Mouse (Mus musculus) left cerebral cortex, postnatal 10 days (tissue): ENCODE measurements around the gene Stk40. TPM values are rescaled to one million over a fixed set of nuclear protein-coding genes. Genes with fewer than 3 reads are reported as not detected.

Experiments
- DNase-seq, 2 experiments: peaks; one replicate each; pipeline ENCODE4 v3.0.0; 2021 to 2022; ENCODE audit warnings: low spot score in 2 of 2, mixed read lengths in 1 of 2; ENCODE audit errors: extremely low spot score in 1 of 2
- intact Hi-C: fragments of 180-260 bp; cut with DNase I; formaldehyde crosslinking; loops from one replicate; pipeline ENCODE4 v1.15.1; 2025
- total RNA-seq, 2 experiments: library from RNA; stranded (reverse); gene quantifications; 2 replicates each; pipeline ENCODE4 v1.2.3; 2021

Stk40 gene
- total RNA-seq = 10 to 100 TPM; 18.6 to 25.9 TPM

DNA sequence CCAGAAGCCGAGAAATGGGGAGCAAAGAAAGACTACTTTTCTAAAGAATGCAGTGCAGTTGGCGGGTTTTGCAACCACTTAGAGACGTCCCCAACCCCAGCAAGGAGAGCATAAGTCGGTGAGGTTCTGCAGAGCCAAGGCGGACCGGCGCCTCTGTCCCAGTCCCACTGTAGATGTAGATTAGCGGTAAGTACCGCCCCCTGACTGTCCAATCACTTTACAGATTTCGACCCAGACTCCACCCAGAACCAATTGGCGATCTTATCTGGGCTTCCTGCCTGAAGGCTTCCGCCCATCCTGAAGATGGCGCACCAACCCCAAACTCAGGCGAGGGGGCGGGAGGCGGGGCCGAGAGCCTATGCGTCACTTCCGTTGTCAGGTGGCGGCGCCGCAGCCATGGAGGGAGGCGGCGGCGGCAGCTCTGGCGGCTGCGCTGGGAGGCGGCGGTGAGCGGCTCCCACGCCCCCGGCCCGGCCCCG is at the start of gene Stk40:
TSS of gene Stk40 (plus strand) at position 368 of the 479 bp plus-strand sequence.
- DNase-seq = peak; percentile 95 to 97
- intact Hi-C loops = no loop called here

DNA sequence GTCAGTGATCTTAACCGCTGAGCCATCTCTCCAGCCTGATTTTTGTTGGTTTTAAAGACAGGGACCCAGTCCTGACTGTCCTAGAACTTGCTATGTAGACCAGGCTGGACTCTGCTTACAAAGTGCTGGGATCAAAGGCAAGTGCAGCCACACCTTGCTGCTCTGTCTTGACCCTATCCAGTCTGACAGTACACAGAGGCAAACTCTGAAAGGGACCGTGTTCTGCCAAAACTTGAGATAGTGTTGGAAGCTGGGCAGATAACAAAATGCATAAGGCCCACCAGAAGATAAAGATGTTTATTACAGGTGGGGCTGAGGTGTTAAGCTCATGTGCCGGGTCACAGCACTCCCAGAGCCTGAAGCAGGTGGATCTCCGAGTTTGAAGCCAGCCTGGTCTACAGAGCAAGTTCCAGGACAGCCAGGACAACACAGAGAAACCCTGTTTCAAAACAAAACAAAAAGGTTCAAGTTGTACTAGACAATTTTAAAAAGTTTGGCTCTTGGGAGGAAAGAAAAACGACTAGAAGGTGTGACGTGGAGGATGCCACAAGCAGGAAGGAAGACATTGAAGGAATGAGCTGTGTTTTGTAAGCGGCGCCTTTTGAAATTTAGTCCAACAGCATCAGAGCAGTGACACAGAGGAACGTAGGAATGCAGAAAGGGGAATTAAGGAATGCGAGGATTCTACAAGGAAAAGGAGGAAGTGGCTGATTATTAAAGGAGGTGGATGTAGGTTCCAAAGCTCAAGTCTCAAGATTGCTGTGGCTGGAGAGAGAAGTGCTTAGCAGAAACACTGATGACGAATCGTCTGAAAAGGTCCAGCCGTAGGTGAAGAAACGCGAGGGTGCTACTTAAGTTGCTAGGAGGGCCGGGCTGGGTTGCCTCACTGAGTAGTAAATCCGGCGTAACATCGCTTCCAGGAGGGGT is 46.3 kb upstream of the Stk40 start:
- intact Hi-C loops = no loop called here

DNA sequence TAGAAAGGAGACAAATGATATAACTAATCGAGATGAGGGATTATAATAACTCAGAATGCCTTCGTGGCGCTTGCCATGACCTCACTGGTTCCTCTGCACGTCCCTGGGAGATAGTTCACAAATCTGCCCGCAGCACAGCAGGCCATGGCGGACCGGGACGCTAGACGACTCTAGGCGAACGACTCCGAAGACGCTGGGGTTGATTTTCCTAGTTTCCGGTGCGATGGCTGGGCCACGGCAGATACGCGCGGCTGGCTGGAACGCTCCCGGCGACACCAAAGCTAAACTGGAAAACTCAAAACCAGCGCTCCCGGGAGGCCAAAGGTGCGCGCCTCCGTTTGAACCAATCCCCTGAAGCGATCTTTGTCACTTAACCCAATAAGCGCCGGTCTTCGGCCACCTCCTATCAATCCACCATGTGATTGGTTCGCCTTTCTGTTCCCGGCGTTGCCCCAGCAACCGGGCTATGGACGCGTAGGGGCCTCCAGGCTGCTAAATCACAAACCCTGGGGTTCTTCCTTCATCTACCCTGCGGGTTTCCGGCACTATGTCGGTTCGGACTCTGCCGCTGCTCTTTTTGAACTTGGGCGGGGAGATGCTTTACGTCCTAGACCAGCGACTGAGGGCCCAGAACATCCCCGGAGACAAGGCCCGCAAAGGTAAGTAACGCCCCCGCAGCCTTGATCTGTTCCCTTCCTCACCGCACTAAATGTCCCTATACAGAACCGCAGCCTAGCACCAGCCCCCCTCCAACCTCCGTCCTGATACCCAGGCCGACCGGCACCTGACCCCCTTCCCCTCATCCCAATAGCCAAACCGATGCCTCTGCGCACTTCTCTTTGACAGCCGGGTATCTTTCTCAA is 45.4 kb upstream of the Stk40 start, which contains the start of gene Oscp1:
TSS of gene Oscp1 (plus strand) at position 432 of the 863 bp plus-strand sequence.
- intact Hi-C loops = no loop called here
- peak; percentile 93 to 95 for DNase-seq

More for the DNA sequence above, 46.3 kb upstream of the Stk40 start:
- DNase-seq = no peak

GRCm38 (mm10) chr4:126058997-126059362 is 44.8 kb upstream of the Stk40 start:
- intact Hi-C loops = no loop called here
- peak in 1 of 2 experiments; percentile 63 for DNase-seq

DNA sequence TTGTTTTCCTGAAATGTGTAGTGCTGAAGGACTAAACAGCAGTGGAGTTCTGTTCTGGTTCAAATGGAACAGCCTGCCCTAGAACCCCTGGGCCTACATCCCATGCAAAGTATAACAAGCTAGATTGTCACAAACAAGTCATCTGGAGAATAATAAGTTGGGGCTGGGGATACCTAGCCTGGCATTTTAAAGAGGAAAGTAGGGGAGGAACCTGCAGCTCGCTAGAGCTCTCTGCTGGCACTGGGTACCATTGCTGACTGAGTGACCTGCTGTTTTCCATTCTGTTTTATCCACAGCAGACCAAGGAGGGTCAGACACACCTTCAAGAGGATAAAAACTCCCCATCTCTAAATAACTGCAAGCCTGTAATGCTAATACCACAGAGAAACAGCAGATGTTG is 40.9 kb upstream of the Stk40 start:
- no peak for DNase-seq
- intact Hi-C loops = no loop called here

GRCm38 (mm10) chr4:126065241-126065640 is 38.5 kb upstream of the Stk40 start:
- intact Hi-C loops = no loop called here
- peak in 1 of 2 experiments; percentile 45 for DNase-seq

DNA sequence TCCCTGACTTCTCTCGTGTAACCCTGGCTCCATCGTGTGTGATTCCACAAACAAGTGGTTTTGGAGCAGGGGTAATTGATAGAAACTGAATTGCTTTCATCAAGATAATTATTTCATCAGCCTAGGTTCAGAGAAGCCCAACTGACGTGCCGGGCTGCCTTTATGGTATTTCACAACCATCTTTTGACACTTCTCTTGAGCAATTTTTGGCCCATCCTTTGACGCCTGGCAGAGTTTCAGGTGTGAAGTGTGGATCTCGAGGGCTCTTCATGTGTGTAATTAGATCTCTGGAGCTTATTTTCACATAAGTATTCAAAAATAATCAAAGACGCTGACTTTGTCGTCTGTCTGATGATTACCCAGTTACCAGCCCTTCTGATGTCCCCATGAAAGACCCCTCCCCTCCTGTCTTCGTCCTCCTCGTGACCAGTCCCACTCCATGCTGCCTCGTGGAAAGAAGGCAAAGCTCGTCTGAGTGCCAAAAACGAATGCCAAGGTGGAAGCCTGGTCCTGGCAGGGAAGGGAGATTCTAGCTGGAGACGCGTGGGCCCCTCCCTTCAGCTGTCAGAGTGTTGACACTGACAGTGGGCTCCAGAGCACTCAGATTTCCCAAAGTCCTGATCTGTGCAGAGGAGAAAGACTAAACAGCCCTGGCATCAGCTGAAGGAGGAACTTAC is 36.2 kb upstream of the Stk40 start:
- DNase-seq = no peak
- intact Hi-C loops = no loop called here

DNA sequence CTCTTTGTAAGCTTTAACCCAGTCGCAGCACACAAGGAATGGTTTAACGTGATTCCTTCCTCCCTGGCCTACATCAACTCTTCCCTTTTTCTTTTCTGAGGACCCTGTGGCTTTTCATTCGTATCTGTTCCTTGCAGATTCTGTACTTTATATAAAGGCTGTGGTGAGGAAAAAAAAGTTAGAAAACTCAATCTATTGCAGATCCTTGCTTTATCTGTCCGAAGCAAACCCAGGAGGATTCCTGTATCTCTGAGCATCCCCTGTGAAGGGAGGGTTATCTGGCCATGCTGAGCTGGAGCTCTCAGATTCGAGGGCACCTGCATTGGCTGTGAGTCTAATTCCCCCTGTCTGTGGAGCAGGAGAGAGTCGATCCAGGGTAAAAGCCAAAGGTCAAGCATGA is 34.9 kb upstream of the Stk40 start:
- DNase-seq = no peak
- intact Hi-C loops = no loop called here

DNA sequence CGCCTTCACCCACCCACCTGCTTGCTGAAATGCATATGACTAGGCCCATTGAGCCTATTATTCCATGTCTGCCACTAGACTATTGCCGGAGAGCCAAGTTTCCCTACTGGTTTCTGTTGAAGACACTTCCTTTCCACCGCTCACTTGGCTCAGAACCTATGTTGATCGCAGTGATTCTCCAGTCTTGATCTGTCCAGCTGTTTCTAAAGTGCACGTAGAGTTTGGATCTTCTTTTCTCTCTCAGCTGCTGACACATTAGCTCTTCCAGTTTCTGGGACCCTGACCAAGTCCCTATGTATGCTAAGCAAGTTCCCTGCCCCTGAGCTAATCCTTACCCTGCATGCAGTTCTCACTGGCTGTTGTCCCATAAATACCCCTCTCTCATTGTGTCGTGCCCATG is 25.9 kb upstream of the Stk40 start:
- intact Hi-C loops = no loop called here

GRCm38 (mm10) chr4:126079266-126079665 is 24.5 kb upstream of the Stk40 start:
- intact Hi-C loops = no loop called here
- no peak for DNase-seq

More for the DNA sequence above, 25.9 kb upstream of the Stk40 start:
- no peak for DNase-seq

DNA sequence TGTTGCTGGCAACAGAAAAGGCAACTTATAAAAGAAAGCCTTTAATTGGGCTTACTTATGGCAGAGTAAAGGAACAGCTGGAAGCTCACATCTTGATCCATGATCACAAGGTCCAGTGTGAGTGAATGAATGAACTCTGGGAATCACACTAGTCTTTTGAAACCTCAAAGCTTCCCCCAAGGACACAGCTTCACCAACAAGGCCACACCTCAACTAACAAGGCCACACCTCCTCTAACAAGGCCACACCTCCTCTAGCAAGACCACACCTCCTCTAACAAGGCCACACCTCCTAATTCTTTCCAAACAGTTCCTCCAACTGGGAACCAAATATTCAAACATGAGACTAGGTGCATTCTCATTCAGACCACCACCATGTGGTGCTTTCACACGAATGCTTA is 22.2 kb upstream of the Stk40 start:
- intact Hi-C loops = loop anchor here (10.0 kb wide), 1 partner anchor 183 kb away; the partner anchor contains the start of gene Trappc3
- DNase-seq = no peak

GRCm38 (mm10) chr4:126083021-126083420 is 20.7 kb upstream of the Stk40 start:
- no peak for DNase-seq
- intact Hi-C loops = loop anchor here (10.0 kb wide), 1 partner anchor 182 kb away; the partner anchor contains the start of gene Trappc3

GRCm38 (mm10) chr4:126084382-126084781 is 19.4 kb upstream of the Stk40 start:
- DNase-seq = no peak
- intact Hi-C loops = loop anchor here (10.0 kb wide), 1 partner anchor 180 kb away; the partner anchor contains the start of gene Trappc3

DNA sequence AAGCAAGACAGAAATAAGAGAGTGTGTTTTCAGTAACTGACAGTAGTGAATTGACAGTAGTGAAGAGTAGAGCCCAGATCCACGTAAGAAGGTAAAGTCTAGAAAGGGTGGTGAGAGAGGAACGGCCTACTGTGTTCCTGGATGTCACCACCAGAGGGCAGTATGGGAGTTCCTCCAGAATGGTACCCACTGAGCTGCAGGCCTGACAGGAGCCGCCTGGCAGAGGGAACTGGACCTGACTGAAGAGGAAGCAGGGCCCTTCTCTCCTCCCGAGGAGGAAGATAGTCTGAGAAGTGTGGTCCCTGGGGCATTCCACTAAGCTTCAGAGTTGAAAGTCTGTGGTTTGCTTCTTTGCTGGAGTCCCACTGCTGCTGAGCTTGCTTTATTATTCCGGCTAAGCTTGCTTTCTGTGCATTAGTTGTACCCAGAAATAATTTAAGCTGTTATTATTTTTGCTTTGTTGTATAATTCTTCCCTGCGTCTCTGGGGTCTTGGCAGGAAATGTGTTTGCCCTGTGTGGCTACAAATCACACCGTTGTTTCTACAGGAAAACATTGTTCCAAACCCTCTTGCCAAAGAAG is 17.7 kb upstream of the Stk40 start:
- intact Hi-C loops = loop anchor here (10.0 kb wide), 1 partner anchor 179 kb away; the partner anchor contains the start of gene Trappc3
- DNase-seq = peak; percentile 73 to 87

DNA sequence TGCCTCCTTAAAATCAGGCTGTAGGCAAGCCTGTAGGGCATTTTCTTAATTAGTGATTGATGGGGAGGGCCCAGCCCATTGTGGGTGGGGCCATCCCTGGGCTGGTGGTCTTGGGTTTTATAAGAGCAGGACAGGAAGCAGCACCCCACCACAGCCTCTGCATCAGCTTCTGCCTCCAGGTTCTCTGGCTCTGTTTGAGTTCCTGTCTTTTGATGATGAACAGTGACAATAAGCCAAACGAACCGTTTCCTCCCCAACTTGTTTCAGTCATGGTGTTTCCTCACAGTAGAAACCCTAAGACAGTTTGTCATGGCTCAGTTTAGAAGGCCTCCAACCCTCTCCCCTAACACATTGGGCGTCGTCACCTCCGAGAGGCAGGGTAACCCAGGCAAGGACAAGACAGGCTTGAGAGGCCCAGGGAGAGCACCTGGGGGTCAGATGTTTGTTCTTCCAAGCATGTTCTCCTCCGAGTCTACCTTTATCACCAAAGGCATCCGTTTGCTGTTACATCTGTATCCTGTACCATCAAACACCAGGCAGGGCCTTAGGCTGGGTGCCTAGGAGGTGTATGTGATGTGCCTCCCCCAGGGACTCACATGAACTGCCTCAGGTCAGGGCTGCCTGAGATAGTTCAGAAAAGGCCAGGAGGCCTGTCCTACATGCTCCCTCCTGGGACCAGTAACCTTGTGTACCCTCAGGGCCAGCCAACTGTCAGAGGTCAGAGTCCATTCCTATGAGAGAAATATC is 13.5 kb upstream of the Stk40 start:
- intact Hi-C loops = no loop called here
- DNase-seq = no peak

DNA sequence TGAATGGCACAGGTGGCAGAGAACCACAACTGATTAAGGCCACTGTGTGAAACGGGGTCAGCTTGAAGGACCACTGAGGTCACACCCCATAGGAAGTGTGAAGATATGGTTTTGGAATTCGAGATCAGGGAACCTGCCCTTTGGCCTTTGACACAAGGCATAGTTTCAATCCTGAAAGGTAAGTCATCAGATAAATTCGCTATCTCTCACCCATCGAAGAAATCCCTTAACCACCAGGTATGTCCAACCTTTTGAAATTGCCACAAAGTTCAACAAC is 13.0 kb upstream of the Stk40 start:
- intact Hi-C loops = no loop called here
- no peak for DNase-seq

DNA sequence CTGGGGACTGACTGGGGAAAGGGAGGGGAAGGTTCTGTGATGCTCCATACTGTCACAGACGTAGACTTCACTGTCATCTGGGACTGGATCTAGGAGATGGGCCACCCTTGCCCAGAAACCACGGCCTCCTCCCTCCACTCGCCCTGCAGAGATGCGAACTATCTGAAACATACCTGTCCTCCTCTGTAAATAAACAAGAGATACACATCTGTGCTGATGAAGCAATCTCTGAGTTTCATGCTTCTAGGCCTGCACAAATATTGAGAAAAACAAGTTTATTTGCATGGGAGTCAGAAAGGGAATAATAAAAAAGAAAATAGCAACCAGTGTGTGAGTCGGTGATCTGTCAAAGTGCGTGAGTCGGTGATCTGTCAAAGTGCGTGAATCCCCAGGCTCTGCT is 11.9 kb upstream of the Stk40 start:
- DNase-seq = no peak
- intact Hi-C loops = no loop called here
